Mouse (Mus musculus) forebrain, embryonic 11.5 days (tissue): ENCODE results near the gene Dnajb7. TPM values are rescaled to one million over a fixed set of nuclear protein-coding genes. Genes with fewer than 3 reads are reported as not detected.

Source experiments
- ATAC-seq: fragments of 200-750 bp; cut with Nextera tagmentation; replicated peaks from 2 replicates; pipeline ENCODE4 v1.8.0; 2017; ENCODE audit warnings: moderate TSS enrichment; ENCODE audit not compliant: low FRiP score
- DNase-seq: peaks from one replicate; pipeline ENCODE4 v3.0.0-alpha.2; 2017; ENCODE audit warnings: low spot score
- H3K27ac ChIP-seq: fragments of 300-500 bp; sonication (generic); 2 replicates; pipeline ENCODE4 v1.5.1; 2014; ENCODE audit warnings: low read depth, low read length
- H3K27me3 ChIP-seq: fragments of 300-500 bp; sonication (generic); 2 replicates; pipeline ENCODE4 v1.6.1; 2014; ENCODE audit warnings: mild to moderate bottlenecking, low read length, mixed read lengths; ENCODE audit not compliant: control insufficient read depth, insufficient read depth
- H3K36me3 ChIP-seq: fragments of 300-500 bp; sonication (generic); 2 replicates; pipeline ENCODE4 v1.6.1; 2014; ENCODE audit warnings: mild to moderate bottlenecking, low read length, moderate library complexity, mixed read lengths; ENCODE audit not compliant: control insufficient read depth, insufficient read depth
- H3K4me1 ChIP-seq: fragments of 300-500 bp; sonication (generic); replicated peaks from 2 replicates; pipeline ENCODE4 v1.6.1; 2014; ENCODE audit warnings: low read length, mixed read lengths; ENCODE audit not compliant: control insufficient read depth, insufficient read depth
- H3K4me2 ChIP-seq: fragments of 300-500 bp; sonication (generic); 2 replicates; pipeline ENCODE4 v1.6.1; 2014; ENCODE audit warnings: low read depth, mild to moderate bottlenecking, low read length, moderate library complexity, mixed read lengths; ENCODE audit not compliant: severe bottlenecking
- H3K4me3 ChIP-seq: fragments of 300-500 bp; sonication (generic); 2 replicates; pipeline ENCODE4 v1.5.1; 2014; ENCODE audit warnings: low read depth, low read length
- H3K9ac ChIP-seq: fragments of 300-500 bp; sonication (generic); 2 replicates; pipeline ENCODE4 v1.6.1; 2014; ENCODE audit warnings: low read length
- H3K9me3 ChIP-seq: fragments of 300-500 bp; sonication (generic); 2 replicates; pipeline ENCODE4 v1.6.1; 2016; ENCODE audit warnings: low read length, mixed read lengths; ENCODE audit not compliant: control insufficient read depth
- WGBS: fragments of 180-500 bp; shearing (Covaris S2); extraction: QIAGEN DNeasy Blood & Tissue Kit; methylation state at CpG from one replicate; pipeline ENCODE4 v1.1.7; 2014; 5-methylcytosine and 5-hydroxymethylcytosine counted together
- polyA plus RNA-seq: library from polyadenylated mRNA; unstranded; fragments of >200 nt; fragmentation: Nextera tagmentation; extraction: Ambion mirVana; gene quantifications from 2 replicates; pipeline ENCODE4 v1.2.1, GENCODE M21; 2014

Gene Dnajb7
- polyA plus RNA-seq, result 1.5 and 3.4 TPM in 2 replicates

GRCm38 (mm10) chr15:81408199-81408598 lies at the start of gene Dnajb7:
TSS of gene Dnajb7 (minus strand) at chr15:81408299.
- no peak within 1 kb of the TSS for H3K4me3 ChIP-seq
- H3K9ac ChIP-seq, result no peak within 1 kb of the TSS
- 97% methylated on average over 1 of the region's 1 CpGs for whole genome bisulfite sequencing

DNA sequence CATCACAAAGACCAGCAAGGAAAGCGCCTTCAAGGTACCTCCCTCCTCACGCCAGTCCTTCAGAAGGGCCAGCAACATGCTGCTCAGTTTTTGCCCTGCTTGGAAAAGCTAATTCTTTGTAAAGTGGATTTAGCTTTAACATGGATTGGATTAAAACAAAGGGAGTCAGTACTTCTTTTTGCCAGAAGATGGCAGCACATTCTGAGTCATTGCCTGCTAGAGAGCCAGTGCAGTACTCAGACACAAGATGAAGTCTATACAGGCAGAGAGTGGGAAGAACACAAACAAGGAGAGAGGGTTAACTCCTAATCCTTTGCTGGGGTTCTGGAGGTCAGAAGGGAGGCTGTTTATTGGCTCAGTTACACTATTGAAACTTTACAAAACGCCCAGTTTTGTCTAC lies 40.4 kb upstream of the Dnajb7 start:
- Histone ChIP-seq H3K36me3 (no peaks in the 10 kb centered on the region; the same call in 1 of the 2 replicates), H3K9ac (no peak overlapping the region), H3K4me2 (no peak overlapping the region), H3K4me1 (no peaks in the 10 kb centered on the region), H3K9me3 (no peaks in the 10 kb centered on the region), H3K27ac (no peak overlapping the region), H3K4me3 (no peak overlapping the region), H3K27me3 (no peaks in the 10 kb centered on the region)
- WGBS, result 58% methylated on average over 3 of the region's 3 CpGs
- ATAC-seq, result no peak
- no peak for DNase-seq

More at GRCm38 (mm10) chr15:81408199-81408598, at the start of gene Dnajb7:
- ATAC-seq (no peak), DNase-seq (no peak)
- H3K27ac ChIP-seq, result no peak within 1 kb of the TSS
- no peaks in the 10 kb centered on the region for H3K36me3 ChIP-seq
- no peaks in the 10 kb centered on the region for H3K27me3 ChIP-seq
- H3K4me2 ChIP-seq, result no peak within 1 kb of the TSS
- H3K9me3 ChIP-seq, result no peaks in the 10 kb centered on the region
- no peaks in the 10 kb centered on the region for H3K4me1 ChIP-seq

- no peak for ATAC-seq
- H3K9me3 ChIP-seq, result no peaks in the 10 kb centered on the region
- no peaks in the 10 kb centered on the region for H3K36me3 ChIP-seq
- no peak overlapping the region for H3K27ac ChIP-seq
- DNase-seq, result no peak
- H3K9ac ChIP-seq, result no peak overlapping the region
- H3K27me3 ChIP-seq, result no peaks in the 10 kb centered on the region
- H3K4me2 ChIP-seq, result no peak overlapping the region
- H3K4me1 ChIP-seq, result no peaks in the 10 kb centered on the region
- H3K4me3 ChIP-seq, result no peak overlapping the region
Measured at GRCm38 (mm10) chr15:81439236-81439635, 31.1 kb upstream of the Dnajb7 start.

GRCm38 (mm10) chr15:81438345-81438744 lies 30.2 kb upstream of the Dnajb7 start:
- no peak overlapping the region for H3K4me3 ChIP-seq
- no peaks in the 10 kb centered on the region for H3K9me3 ChIP-seq
- H3K36me3 ChIP-seq, result no peaks in the 10 kb centered on the region
- H3K4me2 ChIP-seq, result no peak overlapping the region
- no peak for ATAC-seq
- H3K27ac ChIP-seq, result no peak overlapping the region
- H3K27me3 ChIP-seq, result no peaks in the 10 kb centered on the region
- H3K9ac ChIP-seq, result no peak overlapping the region
- WGBS, result 92% methylated on average over 1 of the region's 1 CpGs
- no peak for DNase-seq
- no peaks in the 10 kb centered on the region for H3K4me1 ChIP-seq

- Histone ChIP-seq H3K36me3 (no peaks in the 10 kb centered on the region; the same call in 1 of the 2 replicates), H3K4me2 (no peak overlapping the region), H3K27me3 (no peaks in the 10 kb centered on the region), H3K9ac (no peak overlapping the region), H3K9me3 (no peaks in the 10 kb centered on the region), H3K4me3 (no peak overlapping the region), H3K27ac (no peak overlapping the region), H3K4me1 (no peaks in the 10 kb centered on the region)
- no peak for DNase-seq
- 89% methylated on average over 1 of the region's 1 CpGs for WGBS
- ATAC-seq, result no peak
Measured at GRCm38 (mm10) chr15:81431195-81431594, 23.1 kb upstream of the Dnajb7 start.

GRCm38 (mm10) chr15:81427947-81428346 lies 19.8 kb upstream of the Dnajb7 start:
- Histone ChIP-seq H3K27ac (no peak overlapping the region), H3K4me1 (no peaks in the 10 kb centered on the region), H3K9me3 (no peaks in the 10 kb centered on the region), H3K27me3 (no peaks in the 10 kb centered on the region), H3K4me2 (no peak overlapping the region), H3K9ac (no peak overlapping the region), H3K4me3 (no peak overlapping the region), H3K36me3 (no peaks in the 10 kb centered on the region; the same call in 1 of the 2 replicates)
- ATAC-seq (no peak), DNase-seq (no peak)
- 92% methylated on average over 2 of the region's 2 CpGs for WGBS

- Histone ChIP-seq H3K9me3 (no peaks in the 10 kb centered on the region), H3K27ac (no peak overlapping the region), H3K4me1 (no peaks in the 10 kb centered on the region), H3K36me3 (no peaks in the 10 kb centered on the region), H3K4me2 (no peak overlapping the region), H3K4me3 (no peak overlapping the region), H3K9ac (no peak overlapping the region), H3K27me3 (no peaks in the 10 kb centered on the region)
- ATAC-seq (no peak), DNase-seq (no peak)
- 89% methylated on average over 3 of the region's 3 CpGs for WGBS
Measured at GRCm38 (mm10) chr15:81425311-81425710, 17.2 kb upstream of the Dnajb7 start.

DNA sequence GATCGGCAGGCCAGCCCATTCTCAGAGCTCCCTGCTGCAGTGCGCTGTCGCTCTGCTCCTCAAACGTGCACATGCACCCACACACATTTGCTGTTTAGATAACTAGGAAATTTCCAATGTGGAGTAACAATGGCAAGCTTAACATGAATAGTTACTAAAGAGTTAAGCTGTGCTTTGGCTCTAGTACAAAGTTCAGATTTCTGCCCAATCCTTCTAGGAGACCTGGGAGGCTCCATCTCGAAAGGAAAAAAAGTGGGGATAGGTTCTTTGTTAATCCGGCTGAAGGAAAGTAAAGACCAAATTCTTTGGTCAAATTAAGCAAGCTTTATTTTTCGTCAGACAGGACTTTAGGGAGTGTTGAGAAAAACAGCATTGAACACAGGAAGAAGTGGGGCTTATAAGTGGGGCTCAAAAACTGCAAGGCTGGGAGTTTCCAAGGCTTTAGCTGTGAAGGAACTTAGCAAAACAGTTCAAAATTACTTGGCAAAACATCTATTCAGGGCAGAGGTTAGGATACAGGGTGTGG lies 14.1 kb upstream of the Dnajb7 start:
- no peak for DNase-seq
- WGBS, result 74% methylated on average over 7 of the region's 7 CpGs
- ATAC-seq, result no peak

GRCm38 (mm10) chr15:81421454-81421853 lies 13.4 kb upstream of the Dnajb7 start:
- H3K9ac ChIP-seq, result no peak overlapping the region
- 71% methylated on average over 1 of the region's 1 CpGs for WGBS
- no peak overlapping the region for H3K27ac ChIP-seq
- 0 out of 2 replicates have a peak, but pooled peaks cover 2% of the 10 kb centered on the region for H3K4me1 ChIP-seq
- H3K4me2 ChIP-seq, result no peak overlapping the region
- ATAC-seq, result no peak
- DNase-seq, result no peak
- H3K36me3 ChIP-seq, result no peaks in the 10 kb centered on the region
- no peaks in the 10 kb centered on the region for H3K9me3 ChIP-seq
- H3K4me3 ChIP-seq, result no peak overlapping the region
- no peaks in the 10 kb centered on the region for H3K27me3 ChIP-seq

More for the DNA sequence above, 14.1 kb upstream of the Dnajb7 start:
- Histone ChIP-seq H3K27ac (no peak overlapping the region), H3K4me2 (no peak overlapping the region), H3K4me1 (no peaks in the 10 kb centered on the region), H3K27me3 (no peaks in the 10 kb centered on the region), H3K9me3 (no peaks in the 10 kb centered on the region), H3K4me3 (no peak overlapping the region), H3K36me3 (no peaks in the 10 kb centered on the region), H3K9ac (no peak overlapping the region; the same call in 1 of the 2 replicates)
